Mouse (Mus musculus) MEL (cell line): ENCODE measurements around the gene Lsamp. TPM values are rescaled to one million over a fixed set of nuclear protein-coding genes. Genes with fewer than 3 reads are reported as not detected.

Source experiments
- DNase-seq: peaks from one replicate; pipeline ENCODE4 v3.0.0; 2011; ENCODE audit warnings: low read depth, low spot score
- H3K27ac ChIP-seq: 2 replicates; pipeline ENCODE4 v1.5.1; 2012; ENCODE audit warnings: low read depth, mild to moderate bottlenecking, control low read depth, low read length, moderate library complexity; ENCODE audit not compliant: control insufficient read depth
- H3K27me3 ChIP-seq, 2 experiments: fragments of 150-350 bp in 1 of 2; sonication (generic) in 1 of 2; 2 replicates each; pipeline ENCODE4 v1.6.1; 2012; ENCODE audit warnings: low read length in 2 of 2, mild to moderate bottlenecking in 2 of 2, improper control_type of control experiment in 1 of 2, moderate library complexity in 1 of 2; ENCODE audit not compliant: insufficient read depth in 2 of 2, control insufficient read depth in 1 of 2
- H3K36me3 ChIP-seq, 2 experiments: 2 replicates each; pipeline ENCODE4 v1.6.1; 2012 to 2014; ENCODE audit warnings: low read length in 2 of 2, improper control_type of control experiment in 1 of 2, inconsistent platforms in 1 of 2, mild to moderate bottlenecking in 1 of 2; ENCODE audit not compliant: insufficient read depth in 2 of 2, control insufficient read depth in 1 of 2
- H3K4me1 ChIP-seq, 2 experiments: fragments of 150-350 bp in 1 of 2; sonication (generic) in 1 of 2; 2 replicates each; pipeline ENCODE4 v1.6.1; 2012; ENCODE audit warnings: low read length in 2 of 2, improper control_type of control experiment in 1 of 2, mild to moderate bottlenecking in 1 of 2; ENCODE audit not compliant: insufficient read depth in 2 of 2, control insufficient read depth in 1 of 2
- H3K4me3 ChIP-seq, 2 experiments: fragments of 150-350 bp in 1 of 2; sonication (generic) in 1 of 2; 2 replicates each; pipeline ENCODE4 v1.5.1; 2012; ENCODE audit warnings: low read depth in 2 of 2, low read length in 2 of 2, mild to moderate bottlenecking in 2 of 2, moderate library complexity in 2 of 2, control low read depth in 1 of 2, improper control_type of control experiment in 1 of 2; ENCODE audit not compliant: control insufficient read depth in 1 of 2, insufficient read depth in 1 of 2
- H3K79me2 ChIP-seq: 2 replicates; pipeline ENCODE4 v1.6.1; 2012; ENCODE audit warnings: mild to moderate bottlenecking, low read length, moderate library complexity; ENCODE audit not compliant: control insufficient read depth, poor library complexity, insufficient read depth
- H3K9ac ChIP-seq: 2 replicates; pipeline ENCODE4 v1.6.1; 2012; ENCODE audit warnings: low read depth, mild to moderate bottlenecking, control low read depth, low read length, moderate library complexity; ENCODE audit not compliant: control insufficient read depth, poor library complexity, severe bottlenecking
- H3K9me3 ChIP-seq: fragments of 150-350 bp; sonication (generic); replicated peaks from 2 replicates; pipeline ENCODE4 v1.6.1; 2012; ENCODE audit warnings: mild to moderate bottlenecking, low read length, improper control_type of control experiment, moderate library complexity; ENCODE audit not compliant: insufficient read depth
- BHLHE40 ChIP-seq: IDR thresholded peaks from 2 replicates; pipeline ENCODE4 v1.6.1; 2012; ENCODE audit warnings: low read depth, mild to moderate bottlenecking, inconsistent platforms, low read length, improper control_type of control experiment, borderline replicate concordance
- CTCF ChIP-seq, 3 experiments: IDR thresholded peaks in 2 of 3; conservative IDR thresholded peaks in 1 of 3; 2 replicates each; pipeline ENCODE4 v1.5.1; 2011 to 2012; ENCODE audit warnings: low read length in 3 of 3, low read depth in 2 of 3, mild to moderate bottlenecking in 2 of 3, improper control_type of control experiment in 1 of 3, inconsistent platforms in 1 of 3, mixed read lengths in 1 of 3, moderate library complexity in 1 of 3; ENCODE audit not compliant: control insufficient read depth in 1 of 3, insufficient read depth in 1 of 3, poor library complexity in 1 of 3, severe bottlenecking in 1 of 3
- E2F4 ChIP-seq: IDR thresholded peaks from 2 replicates; pipeline ENCODE4 v1.6.1; 2011; ENCODE audit warnings: low read depth, low read length, improper control_type of control experiment, borderline replicate concordance
- ELF1 ChIP-seq: IDR thresholded peaks from 2 replicates; pipeline ENCODE4 v1.6.1; 2014; ENCODE audit warnings: low read depth, mild to moderate bottlenecking, inconsistent platforms, low read length, improper control_type of control experiment, moderate library complexity
- ETS1 ChIP-seq: IDR thresholded peaks from 2 replicates; pipeline ENCODE4 v1.6.1; 2012; ENCODE audit warnings: low read depth, mild to moderate bottlenecking, inconsistent platforms, low read length, improper control_type of control experiment, moderate library complexity
- MAFK ChIP-seq: IDR thresholded peaks from 2 replicates; pipeline ENCODE4 v1.6.1; 2011; ENCODE audit warnings: low read depth, mild to moderate bottlenecking, low read length, improper control_type of control experiment, borderline replicate concordance
- MEF2A ChIP-seq: IDR thresholded peaks from 2 replicates; pipeline ENCODE4 v1.6.1; 2014; ENCODE audit warnings: low read depth, mild to moderate bottlenecking, inconsistent platforms, low read length, improper control_type of control experiment; ENCODE audit not compliant: poor library complexity, insufficient replicate concordance, severe bottlenecking; ENCODE audit errors: extremely low read depth
- MXI1 ChIP-seq: IDR thresholded peaks from 2 replicates; pipeline ENCODE4 v1.6.1; 2011; ENCODE audit warnings: mild to moderate bottlenecking, low read depth, low read length, improper control_type of control experiment
- NRF1 ChIP-seq: IDR thresholded peaks from 2 replicates; pipeline ENCODE4 v1.6.1; 2014; ENCODE audit warnings: low read depth, mild to moderate bottlenecking, inconsistent platforms, low read length, improper control_type of control experiment, moderate library complexity; ENCODE audit not compliant: poor library complexity, insufficient read depth, severe bottlenecking
- POLR2A ChIP-seq, 2 experiments: IDR thresholded peaks; 2 replicates each; pipeline ENCODE4 v1.6.1; 2011 to 2012; ENCODE audit warnings: low read length in 2 of 2, mild to moderate bottlenecking in 2 of 2, control low read depth in 1 of 2, improper control_type of control experiment in 1 of 2, low read depth in 1 of 2, moderate library complexity in 1 of 2; ENCODE audit not compliant: control insufficient read depth in 1 of 2, insufficient read depth in 1 of 2, poor library complexity in 1 of 2
- SIN3A ChIP-seq: IDR thresholded peaks from 2 replicates; pipeline ENCODE4 v1.6.1; 2012; ENCODE audit warnings: low read length, improper control_type of control experiment, inconsistent platforms
- SMC3 ChIP-seq: IDR thresholded peaks from 2 replicates; pipeline ENCODE4 v1.6.1; 2011; ENCODE audit warnings: low read depth, low read length, improper control_type of control experiment
- TBP ChIP-seq: IDR thresholded peaks from 2 replicates; pipeline ENCODE4 v1.8.0; 2011; ENCODE audit warnings: low read depth, low read length, improper control_type of control experiment
- TCF12 ChIP-seq: IDR thresholded peaks from 2 replicates; pipeline ENCODE4 v1.6.1; 2014; ENCODE audit warnings: low read depth, mild to moderate bottlenecking, inconsistent platforms, low read length, improper control_type of control experiment, moderate library complexity
- USF2 ChIP-seq, 2 experiments: IDR thresholded peaks; 2 replicates each; pipeline ENCODE4 v1.6.1; 2011 to 2012; ENCODE audit warnings: improper control_type of control experiment in 2 of 2, low read length in 2 of 2, borderline replicate concordance in 1 of 2, inconsistent platforms in 1 of 2, low read depth in 1 of 2, mild to moderate bottlenecking in 1 of 2; ENCODE audit not compliant: insufficient read depth in 1 of 2
- polyA plus RNA-seq, 2 experiments: library from polyadenylated mRNA; stranded (reverse) in 1 of 2; unstranded in 1 of 2; fragments of >175 nt in 1 of 2; fragments of >200 nt in 1 of 2; gene quantifications; 2 replicates each; pipeline versions ENCODE4 v1.2.1 to v1.2.4; 2012; ENCODE audit warnings: low replicate concordance in 2 of 2, low read depth in 1 of 2; ENCODE audit not compliant: insufficient read length in 2 of 2, insufficient read depth in 1 of 2, missing spikeins in 1 of 2
- total RNA-seq: library from RNA; depleted of rRNA; stranded (reverse); fragments of 300-350 nt; gene quantifications from 2 replicates; pipeline ENCODE4 v1.2.3, GENCODE M21; 2012

Gene Lsamp
- total and polyA plus RNA-seq, 3 experiments, result 0.42 TPM; not detected in 2

- TF ChIP-seq MAFK, result no peak
Observed at GRCm38 (mm10) chr16:41551164-41551563, 1567.0 kb downstream of the Lsamp start (continued).

- Histone ChIP-seq H3K9ac (no peak overlapping the region), H3K9me3 (no peaks in the 10 kb centered on the region), H3K36me3 (no peaks in the 10 kb centered on the region), H3K27ac (no peak overlapping the region), H3K79me2 (no peaks in the 10 kb centered on the region), H3K4me1 (no peaks in the 10 kb centered on the region), H3K27me3 (no peaks in the 10 kb centered on the region)
- no peak for DNase-seq
- TF ChIP-seq SIN3A (no peak), NRF1 (no peak)
- TF ChIP-seq, all 39 proteins: peak for 0
- no peak overlapping the region for H3K4me3 ChIP-seq
Observed at GRCm38 (mm10) chr16:41551851-41552262, 1567.7 kb downstream of the Lsamp start.

- H3K4me3 ChIP-seq, result no peak overlapping the region
- no peak overlapping the region for H3K27ac ChIP-seq
- H3K79me2 ChIP-seq, result no peaks in the 10 kb centered on the region
- no peak for DNase-seq
- H3K9me3 ChIP-seq, result no peaks in the 10 kb centered on the region
- no peak for TF ChIP-seq MEF2A
- TF ChIP-seq TBP, result no peak
- TF ChIP-seq TCF12, result no peak
- TF ChIP-seq CTCF (IDR thresholded peaks at IDR 0.05 in 2 of 3, conservative IDR thresholded peaks at IDR 0.05 in 1 of 3; ENCODE audit: control insufficient read depth in 1 of 3, insufficient read depth in 1 of 3, low read depth in 2 of 3, low read length in 3 of 3, poor library complexity in 1 of 3, severe bottlenecking in 1 of 3), result no peak
- TF ChIP-seq MXI1, result no peak
- TF ChIP-seq USF2 (IDR thresholded peaks at IDR 0.05; ENCODE audit: borderline replicate concordance in 1 of 2, insufficient read depth in 1 of 2, low read depth in 1 of 2, low read length in 2 of 2), result no peak
- no peak for TF ChIP-seq E2F4
- no peak for TF ChIP-seq ELF1
- no peak for TF ChIP-seq SMC3
- TF ChIP-seq POLR2A (IDR thresholded peaks at IDR 0.05; ENCODE audit: control insufficient read depth in 1 of 2, insufficient read depth in 1 of 2, low read depth in 1 of 2, low read length in 2 of 2, poor library complexity in 1 of 2), result no peak
- no peak for TF ChIP-seq ETS1
- TF ChIP-seq BHLHE40, result no peak
- TF ChIP-seq, all 39 proteins: peak for 0
- H3K9ac ChIP-seq, result no peak overlapping the region
- no peaks in the 10 kb centered on the region for H3K4me1 ChIP-seq
- H3K27me3 ChIP-seq, result no peaks in the 10 kb centered on the region
- H3K36me3 ChIP-seq, result no peaks in the 10 kb centered on the region
Observed at GRCm38 (mm10) chr16:41557104-41557503, 1572.9 kb downstream of the Lsamp start.
